Mouse (Mus musculus) neural tube, embryonic 14.5 days (tissue): ENCODE measurements at regions not wholly inside any gene's neighbourhood (a gene's known extent, or its start where the extent isn't known, plus 50 kb on each side); places are given as distances from the start of the nearest gene placed in this dataset.

Source experiments
- ATAC-seq: fragments of 200-750 bp; cut with Nextera tagmentation; 2 replicates; pipeline ENCODE4 v1.8.0; 2017; ENCODE audit warnings: low read depth, mild to moderate bottlenecking, moderate TSS enrichment, moderate library complexity
- H3K27ac ChIP-seq: fragments of 300-500 bp; sonication (generic); 2 replicates; pipeline ENCODE4 v1.5.1; 2014; ENCODE audit warnings: low read depth, mild to moderate bottlenecking, control low read depth, low read length, moderate library complexity, mixed read lengths
- H3K27me3 ChIP-seq: fragments of 300-500 bp; sonication (generic); 2 replicates; pipeline ENCODE4 v1.6.1; 2014; ENCODE audit warnings: low read length; ENCODE audit not compliant: control insufficient read depth, insufficient read depth
- H3K36me3 ChIP-seq: fragments of 300-500 bp; sonication (generic); 2 replicates; pipeline ENCODE4 v1.6.1; 2014; ENCODE audit warnings: low read length, mixed read lengths; ENCODE audit not compliant: control insufficient read depth, insufficient read depth
- H3K4me1 ChIP-seq: fragments of 300-500 bp; sonication (generic); 2 replicates; pipeline ENCODE4 v1.6.1; 2014; ENCODE audit warnings: low read length; ENCODE audit not compliant: control insufficient read depth, insufficient read depth
- H3K4me2 ChIP-seq: fragments of 300-500 bp; sonication (generic); 2 replicates; pipeline ENCODE4 v1.6.1; 2014; ENCODE audit warnings: mild to moderate bottlenecking, low read depth, low read length, control low read depth
- H3K4me3 ChIP-seq: fragments of 300-500 bp; sonication (generic); 2 replicates; pipeline ENCODE4 v1.5.1; 2014; ENCODE audit warnings: low read depth, low read length, control low read depth, mixed read lengths
- H3K9ac ChIP-seq: fragments of 300-500 bp; sonication (generic); replicated peaks from 2 replicates; pipeline ENCODE4 v1.6.1; 2014; ENCODE audit warnings: low read depth, mild to moderate bottlenecking, control low read depth, low read length, mixed read lengths
- H3K9me3 ChIP-seq: fragments of 300-500 bp; sonication (generic); 2 replicates; pipeline ENCODE4 v1.6.1; 2016; ENCODE audit warnings: low read length; ENCODE audit not compliant: control insufficient read depth
- WGBS: fragments of 180-500 bp; shearing (Covaris S2); extraction: QIAGEN DNeasy Blood & Tissue Kit; methylation state at CpG from one replicate; pipeline ENCODE4 v1.1.7; 2014; 5-methylcytosine and 5-hydroxymethylcytosine counted together

- Histone ChIP-seq H3K9ac (no peak overlapping the region), H3K36me3 (no peaks in the 10 kb centered on the region), H3K4me1 (no peaks in the 10 kb centered on the region), H3K27ac (no peak overlapping the region), H3K4me3 (no peak overlapping the region), H3K27me3 (no peaks in the 10 kb centered on the region), H3K9me3 (no peaks in the 10 kb centered on the region), H3K4me2 (no peak overlapping the region)
- 94% methylated on average over 3 of the region's 3 CpGs for WGBS
- no peak for ATAC-seq
Observed at GRCm38 (mm10) chr1:79921333-79921732, 60.4 kb upstream of the Serpine2 start.

GRCm38 (mm10) chr1:79917426-79918150 is 56.6 kb upstream of the Serpine2 start:
- Histone ChIP-seq H3K9me3 (no peaks in the 10 kb centered on the region), H3K27ac (no peak overlapping the region), H3K4me1 (no peaks in the 10 kb centered on the region), H3K4me3 (no peak overlapping the region), H3K36me3 (no peaks in the 10 kb centered on the region), H3K9ac (no peak overlapping the region), H3K27me3 (no peaks in the 10 kb centered on the region), H3K4me2 (no peak overlapping the region)
- ATAC-seq, result no peak
- WGBS, result 74% methylated on average over 7 of the region's 7 CpGs
